Mouse (Mus musculus): ENCODE results near the gene Jund. TPM values are rescaled to one million over a fixed set of nuclear protein-coding genes. Genes with fewer than 3 reads are reported as not detected.

Jund gene
- polyA plus RNA-seq, 1 experiment: 48.1 TPM

DNA sequence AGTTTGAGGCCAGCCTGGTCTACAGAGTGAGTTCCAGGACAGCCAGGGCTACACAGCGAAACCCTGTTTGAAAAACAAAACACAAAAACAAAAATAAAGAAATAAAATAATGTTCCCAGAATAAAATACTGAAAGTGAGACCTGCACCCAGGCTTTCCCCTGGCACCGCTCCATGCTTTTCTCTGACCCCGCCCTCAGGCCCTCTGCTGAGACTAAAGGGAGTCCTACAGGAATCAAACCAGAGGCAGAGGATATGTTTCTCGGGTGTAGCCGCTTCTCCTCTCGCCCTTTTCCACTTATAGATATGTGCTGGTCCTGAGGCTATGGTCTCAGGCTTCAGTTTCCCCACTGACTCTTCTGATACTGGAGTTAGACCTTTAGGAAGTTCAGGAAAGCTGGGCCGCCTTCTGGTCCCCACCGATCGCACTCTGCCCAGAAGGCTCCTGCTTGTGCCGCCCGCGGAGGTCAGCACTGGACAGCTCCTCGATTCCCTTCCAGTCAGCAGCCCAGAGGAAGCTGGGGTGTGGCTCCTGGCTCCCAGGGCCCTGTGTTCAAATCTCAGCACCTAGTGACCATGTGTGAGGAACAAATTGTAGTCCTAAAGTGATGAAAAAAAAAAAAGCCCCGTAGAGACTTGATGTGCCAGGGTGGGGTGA, 27.2 kb downstream of the Jund start:
- H3K27ac ChIP-seq (ENCODE audit: control insufficient read depth, insufficient read depth, low read depth, low read length, poor library complexity): no peak overlapping the region
- H3K4me3 ChIP-seq (replicated peaks; ENCODE audit: control insufficient read depth, low read depth, low read length): no peak overlapping the region
- TF ChIP-seq CTCF (IDR thresholded peaks at IDR 0.05; ENCODE audit: control insufficient read depth, insufficient read depth, low read length) (no peak), POLR2A (IDR thresholded peaks at IDR 0.05; ENCODE audit: borderline replicate concordance, control insufficient read depth, low read depth, low read length) (no peak)
- H3K4me1 ChIP-seq (ENCODE audit: control insufficient read depth, insufficient read depth, low read length): peaks cover 2% of the 10 kb centered on the region; the same call in 1 of the 2 replicates
- 35% methylated on average over 14 of the region's 14 CpGs for WGBS

DNA sequence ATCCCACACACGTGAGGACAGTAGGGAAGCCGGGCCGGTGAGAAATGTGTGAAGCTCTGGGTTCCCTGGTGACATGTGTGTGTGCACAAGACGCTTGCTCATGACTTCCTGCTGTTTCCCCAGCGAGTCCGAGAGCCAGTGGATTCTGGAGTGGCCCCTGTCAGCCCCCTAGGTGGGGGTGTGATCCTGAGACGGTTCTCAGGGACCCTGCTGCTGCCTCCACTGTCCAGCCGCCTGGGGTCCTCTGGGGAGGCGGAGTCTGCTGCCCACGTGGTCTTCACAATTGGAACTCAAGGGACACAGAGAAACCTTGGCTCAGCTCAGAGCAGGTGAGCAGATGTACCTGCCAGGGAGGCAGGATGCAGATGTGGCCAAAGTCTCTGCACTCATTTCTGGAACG, 28.0 kb downstream of the Jund start:
- TF ChIP-seq POLR2A (IDR thresholded peaks at IDR 0.05; ENCODE audit: borderline replicate concordance, control insufficient read depth, low read depth, low read length) (no peak), CTCF (IDR thresholded peaks at IDR 0.05; ENCODE audit: control insufficient read depth, insufficient read depth, low read length) (no peak)
- H3K4me3 ChIP-seq (replicated peaks; ENCODE audit: control insufficient read depth, low read depth, low read length): no peak overlapping the region
- 37% methylated on average over 11 of the region's 11 CpGs for WGBS
- H3K27ac ChIP-seq (ENCODE audit: control insufficient read depth, insufficient read depth, low read depth, low read length, poor library complexity): no peak overlapping the region
- H3K4me1 ChIP-seq (ENCODE audit: control insufficient read depth, insufficient read depth, low read length): peaks cover 2% of the 10 kb centered on the region; the same call in 1 of the 2 replicates

DNA sequence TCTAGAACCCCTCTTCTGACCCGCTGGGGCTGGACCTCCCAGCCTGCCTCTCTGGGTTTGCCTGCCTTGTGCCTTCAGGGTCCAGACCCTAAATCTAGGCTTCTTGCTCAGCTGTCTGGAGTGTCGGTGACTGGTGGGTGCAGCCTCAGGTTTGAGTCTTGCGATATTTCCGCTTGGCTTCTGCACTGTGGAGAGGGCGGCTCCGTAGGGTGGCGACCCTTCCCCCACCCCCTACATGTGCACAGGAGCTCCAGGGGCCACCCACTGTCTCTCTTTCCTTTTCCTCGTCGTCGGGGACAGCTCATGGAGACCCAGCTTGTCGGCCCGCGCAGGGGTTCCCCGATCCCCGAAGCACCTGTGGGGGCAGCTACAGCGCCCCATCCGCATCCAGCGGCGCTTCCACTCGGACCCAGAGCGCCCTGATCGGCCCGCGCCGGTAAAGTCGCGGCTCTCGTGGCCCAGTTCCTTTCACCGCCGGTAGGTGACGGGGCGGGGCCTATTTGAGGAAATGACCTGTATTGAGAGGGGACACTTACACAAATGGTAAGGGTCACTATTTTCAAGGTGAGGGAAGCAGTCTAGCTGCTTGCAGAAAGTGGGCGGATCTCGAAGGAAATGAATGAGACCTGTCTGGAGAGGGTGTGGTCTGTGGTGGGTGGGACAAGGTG, 31.2 kb downstream of the Jund start:
- H3K4me3 ChIP-seq (replicated peaks; ENCODE audit: control insufficient read depth, low read depth, low read length): no peak overlapping the region
- WGBS: 2% methylated on average over 34 of the region's 34 CpGs
- peak; percentile 27; the same call in 1 of the 2 replicates for TF ChIP-seq CTCF (IDR thresholded peaks at IDR 0.05; ENCODE audit: control insufficient read depth, insufficient read depth, low read length)
- no peak for TF ChIP-seq POLR2A (IDR thresholded peaks at IDR 0.05; ENCODE audit: borderline replicate concordance, control insufficient read depth, low read depth, low read length)
- H3K4me1 ChIP-seq (ENCODE audit: control insufficient read depth, insufficient read depth, low read length): peaks cover 2% of the 10 kb centered on the region; the same call in 1 of the 2 replicates
- 0 out of 2 replicates have a peak overlapping the region, but pooled peaks have one; percentile 22 for H3K27ac ChIP-seq (ENCODE audit: control insufficient read depth, insufficient read depth, low read depth, low read length, poor library complexity)

DNA sequence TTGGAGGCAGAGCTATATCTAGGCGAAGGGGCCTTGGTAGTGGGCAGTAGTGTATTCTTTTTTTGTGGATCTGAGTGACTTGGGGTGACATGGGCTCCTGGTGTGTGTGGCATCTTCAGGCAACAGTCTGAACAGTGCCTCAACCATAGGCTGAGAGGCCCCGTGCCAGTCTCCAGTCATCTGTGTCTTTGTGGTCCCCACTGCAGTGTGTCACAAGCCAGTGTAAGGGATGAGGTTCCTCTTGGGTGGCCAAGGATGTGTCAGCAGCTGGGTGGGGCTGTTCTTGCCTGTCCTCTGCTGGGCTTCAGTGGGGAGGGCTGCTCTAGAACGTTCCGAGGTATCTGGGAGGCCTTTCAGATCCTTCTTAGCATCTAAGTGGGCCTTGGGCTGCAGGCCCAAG, 32.2 kb downstream of the Jund start:
- no peak overlapping the region for H3K4me3 ChIP-seq (replicated peaks; ENCODE audit: control insufficient read depth, low read depth, low read length)
- 47% methylated on average over 4 of the region's 4 CpGs for WGBS
- peaks cover 2% of the 10 kb centered on the region; the same call in 1 of the 2 replicates for H3K4me1 ChIP-seq (ENCODE audit: control insufficient read depth, insufficient read depth, low read length)
- peak overlapping the region; percentile 66 for H3K27ac ChIP-seq (ENCODE audit: control insufficient read depth, insufficient read depth, low read depth, low read length, poor library complexity)
- TF ChIP-seq CTCF (IDR thresholded peaks at IDR 0.05; ENCODE audit: control insufficient read depth, insufficient read depth, low read length): 0 out of 2 replicates have a peak, but pooled peaks have one; percentile 10
- TF ChIP-seq POLR2A (IDR thresholded peaks at IDR 0.05; ENCODE audit: borderline replicate concordance, control insufficient read depth, low read depth, low read length): no peak

DNA sequence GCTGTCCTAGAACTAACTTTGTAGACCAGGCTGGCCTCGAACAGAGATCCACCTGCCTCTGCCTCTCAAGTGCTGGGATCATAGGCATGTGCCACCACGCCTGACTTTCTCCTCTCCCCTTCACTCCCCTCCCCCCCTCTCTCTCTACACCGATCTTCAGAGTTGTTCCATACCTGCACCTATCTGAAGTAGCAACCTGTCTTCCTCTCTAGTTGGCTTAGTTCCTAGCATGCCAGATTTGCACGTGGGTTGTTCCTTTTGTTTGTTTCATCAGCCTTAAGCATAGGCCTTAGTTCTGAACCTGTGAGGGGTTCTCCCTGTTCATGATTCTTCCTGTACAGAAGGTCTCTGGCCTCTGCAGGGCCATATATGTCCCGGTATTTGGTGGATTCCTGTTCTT, 39.0 kb downstream of the Jund start:
- no peak overlapping the region for H3K27ac ChIP-seq (ENCODE audit: control insufficient read depth, insufficient read depth, low read depth, low read length, poor library complexity)
- TF ChIP-seq CTCF (IDR thresholded peaks at IDR 0.05; ENCODE audit: control insufficient read depth, insufficient read depth, low read length) (no peak), POLR2A (IDR thresholded peaks at IDR 0.05; ENCODE audit: borderline replicate concordance, control insufficient read depth, low read depth, low read length) (no peak)
- no peaks in the 10 kb centered on the region for H3K4me1 ChIP-seq (ENCODE audit: control insufficient read depth, insufficient read depth, low read length)
- WGBS: 69% methylated on average over 5 of the region's 5 CpGs
- no peak overlapping the region for H3K4me3 ChIP-seq (replicated peaks; ENCODE audit: control insufficient read depth, low read depth, low read length)

DNA sequence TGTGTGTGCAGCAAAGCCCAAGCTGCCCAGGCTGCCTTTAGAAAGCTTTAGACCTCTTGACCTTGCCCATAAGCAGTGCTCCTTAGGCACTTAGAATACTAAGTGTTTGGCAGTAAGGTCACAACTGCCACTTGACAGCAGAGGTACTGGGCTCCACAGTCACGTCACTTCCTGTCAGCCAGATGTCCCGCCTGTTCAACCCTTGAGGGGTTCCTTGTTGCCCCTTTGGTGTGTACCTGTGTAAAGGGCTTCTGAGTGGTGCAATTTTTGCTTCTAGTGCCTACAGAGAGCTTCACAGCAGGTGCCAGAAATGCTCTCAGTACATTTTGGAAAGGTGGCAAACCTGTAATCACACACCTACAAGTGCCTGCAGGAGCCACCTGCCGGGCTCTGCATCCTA, 39.5 kb downstream of the Jund start:
- TF ChIP-seq CTCF (IDR thresholded peaks at IDR 0.05; ENCODE audit: control insufficient read depth, insufficient read depth, low read length): no peak
- TF ChIP-seq POLR2A (IDR thresholded peaks at IDR 0.05; ENCODE audit: borderline replicate concordance, control insufficient read depth, low read depth, low read length): no peak
- Histone ChIP-seq H3K4me3 (replicated peaks; ENCODE audit: control insufficient read depth, low read depth, low read length) (no peak overlapping the region), H3K27ac (ENCODE audit: control insufficient read depth, insufficient read depth, low read depth, low read length, poor library complexity) (no peak overlapping the region), H3K4me1 (ENCODE audit: control insufficient read depth, insufficient read depth, low read length) (no peaks in the 10 kb centered on the region)
- WGBS: 36% methylated on average over 3 of the region's 3 CpGs

DNA sequence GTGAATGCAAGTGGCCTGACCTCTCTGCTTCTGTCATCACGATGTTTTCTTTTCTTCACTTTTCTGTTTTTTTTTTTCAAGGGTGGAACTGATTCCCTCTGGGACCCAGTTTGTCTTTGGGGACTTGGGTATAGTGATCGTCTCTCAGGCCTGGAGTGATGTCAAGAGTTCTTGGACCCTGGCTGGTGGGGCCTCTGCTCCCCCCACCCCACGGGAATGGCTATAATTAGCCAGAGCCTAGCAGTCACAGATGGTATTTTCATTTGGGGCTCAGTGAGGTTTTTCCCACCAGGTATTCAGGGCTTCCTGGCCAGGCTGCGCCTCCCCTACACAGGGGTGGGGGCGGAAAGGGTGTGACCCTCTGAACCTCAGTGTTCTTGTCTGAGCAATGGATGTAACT, 42.9 kb downstream of the Jund start:
- 59% methylated on average over 5 of the region's 5 CpGs for WGBS

DNA sequence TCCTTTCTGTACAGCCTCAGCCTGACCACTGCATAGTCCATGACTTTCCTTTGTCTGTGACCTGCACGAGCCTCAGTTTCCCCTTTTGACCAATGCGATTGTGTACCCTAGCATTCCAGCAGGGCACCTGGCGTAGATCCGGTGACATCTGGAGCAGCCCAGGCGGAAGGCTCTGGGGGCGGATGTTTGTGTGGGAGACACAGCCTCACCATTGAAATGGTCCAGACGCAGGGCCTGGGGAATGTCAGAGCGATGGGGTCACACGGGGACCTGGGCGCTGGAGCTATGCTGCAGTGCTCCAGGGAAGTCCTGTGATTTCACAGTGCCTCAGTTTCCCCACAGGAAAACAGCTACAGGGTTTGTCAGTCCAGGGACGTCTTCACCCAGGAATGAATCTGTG, 43.4 kb downstream of the Jund start:
- no peaks in the 10 kb centered on the region for H3K4me1 ChIP-seq (ENCODE audit: control insufficient read depth, insufficient read depth, low read length)
- TF ChIP-seq CTCF (IDR thresholded peaks at IDR 0.05; ENCODE audit: control insufficient read depth, insufficient read depth, low read length): no peak
- TF ChIP-seq POLR2A (IDR thresholded peaks at IDR 0.05; ENCODE audit: borderline replicate concordance, control insufficient read depth, low read depth, low read length): no peak
- WGBS: 79% methylated on average over 11 of the region's 11 CpGs

More for the DNA sequence above, 42.9 kb downstream of the Jund start:
- no peak overlapping the region for H3K27ac ChIP-seq (ENCODE audit: control insufficient read depth, insufficient read depth, low read depth, low read length, poor library complexity)
- no peak overlapping the region for H3K4me3 ChIP-seq (replicated peaks; ENCODE audit: control insufficient read depth, low read depth, low read length)
- TF ChIP-seq POLR2A (IDR thresholded peaks at IDR 0.05; ENCODE audit: borderline replicate concordance, control insufficient read depth, low read depth, low read length): no peak
- no peak for TF ChIP-seq CTCF (IDR thresholded peaks at IDR 0.05; ENCODE audit: control insufficient read depth, insufficient read depth, low read length)
- no peaks in the 10 kb centered on the region for H3K4me1 ChIP-seq (ENCODE audit: control insufficient read depth, insufficient read depth, low read length)

More for the DNA sequence above, 43.4 kb downstream of the Jund start:
- H3K4me3 ChIP-seq (replicated peaks; ENCODE audit: control insufficient read depth, low read depth, low read length): no peak overlapping the region
- no peak overlapping the region for H3K27ac ChIP-seq (ENCODE audit: control insufficient read depth, insufficient read depth, low read depth, low read length, poor library complexity)

Measured in bone marrow, adult 2 months (tissue).